Mouse (Mus musculus) thymus, postnatal 4 days (tissue): ENCODE measurements at regions not wholly inside any gene's neighbourhood (a gene's known extent, or its start where the extent isn't known, plus 50 kb on each side); places are given as distances from the start of the nearest gene placed in this dataset.

Experiments
- DNase-seq: peaks from one replicate; pipeline ENCODE4 v3.0.0; 2021

DNA sequence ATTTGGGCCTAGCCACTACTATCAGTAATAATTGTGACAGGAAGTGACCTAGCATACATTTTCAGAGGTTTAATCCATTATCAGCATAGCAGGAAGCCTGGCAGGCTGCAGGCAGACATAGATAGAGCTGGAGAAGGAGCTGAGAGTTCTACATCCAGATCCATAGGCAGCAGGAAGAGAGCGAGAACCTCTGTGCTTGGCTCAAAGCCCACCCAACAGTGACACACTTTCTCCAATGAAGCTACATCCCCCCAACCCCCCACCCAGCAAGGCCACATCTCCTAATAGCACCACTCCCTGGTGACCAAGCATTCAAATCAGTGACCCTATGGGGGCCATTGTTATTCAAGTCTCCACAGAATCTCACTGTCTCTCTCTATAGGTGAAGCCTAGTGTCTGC, 79.4 kb downstream of the Enc1 start:
- DNase-seq: no peak

DNA sequence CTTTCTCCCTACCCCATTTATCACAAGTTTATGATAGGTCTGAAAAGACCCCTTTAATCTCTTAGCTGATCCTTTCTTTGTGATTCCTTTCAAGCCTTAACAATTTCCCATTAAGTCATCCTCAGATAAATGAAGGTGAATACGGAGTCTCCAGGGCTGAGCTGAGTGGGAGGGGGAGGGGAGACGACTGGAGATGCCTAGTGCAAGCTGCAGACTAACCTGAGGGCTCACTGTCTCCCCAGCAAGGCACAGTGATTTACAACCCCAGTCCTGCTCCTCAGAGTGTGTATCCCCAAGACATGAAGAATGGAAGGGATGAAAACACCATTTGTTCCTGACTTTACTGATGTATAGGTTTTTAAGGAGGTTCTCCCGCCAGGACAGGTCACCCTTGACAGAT, 76.7 kb downstream of the Enc1 start:
- DNase-seq: no peak

DNA sequence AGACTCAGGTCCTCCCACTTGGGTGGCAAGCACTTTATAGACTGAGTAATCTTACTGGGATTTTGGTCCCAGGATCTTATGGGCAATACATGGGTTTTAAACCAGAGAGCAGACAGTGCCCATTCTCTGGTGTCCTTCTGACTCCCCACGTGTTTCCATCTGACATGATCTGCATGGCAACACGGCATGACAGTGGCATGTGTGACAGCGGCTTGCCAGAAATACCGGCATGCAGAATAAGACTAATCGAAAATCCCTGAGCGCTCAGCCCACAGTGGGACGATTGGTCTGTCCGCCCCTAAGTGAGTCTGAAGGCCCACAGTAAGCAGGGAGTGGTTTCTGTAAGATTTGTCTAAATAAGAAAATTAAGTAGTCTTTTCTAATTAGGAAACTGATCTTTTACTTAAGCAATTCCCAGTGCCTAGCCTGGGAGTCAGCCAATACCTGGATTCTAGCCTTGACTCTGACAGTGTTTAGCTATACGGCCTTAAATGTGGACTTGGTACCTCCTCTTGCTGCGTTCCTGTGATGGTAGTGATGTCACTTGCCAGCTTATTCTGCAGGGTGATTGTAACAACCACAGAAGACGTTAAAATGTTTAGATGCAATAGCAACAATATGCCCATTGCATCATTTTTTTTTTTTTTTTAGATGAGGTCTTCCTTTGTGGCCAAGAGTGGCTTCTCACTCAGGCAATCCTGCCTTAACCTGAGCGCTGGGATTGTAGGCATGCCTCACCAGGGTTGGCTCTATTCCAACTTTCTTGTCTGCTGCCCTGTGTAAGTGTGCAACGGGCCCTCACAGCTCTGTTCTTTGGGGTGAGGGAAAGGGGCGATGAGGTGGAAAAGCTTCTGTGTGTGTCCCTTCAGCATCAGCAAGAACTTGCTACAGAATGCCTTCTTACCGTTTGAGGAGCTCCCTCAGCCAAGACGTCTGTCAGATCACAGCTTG, 71.8 kb downstream of the Enc1 start:
- DNase-seq: no peak

DNA sequence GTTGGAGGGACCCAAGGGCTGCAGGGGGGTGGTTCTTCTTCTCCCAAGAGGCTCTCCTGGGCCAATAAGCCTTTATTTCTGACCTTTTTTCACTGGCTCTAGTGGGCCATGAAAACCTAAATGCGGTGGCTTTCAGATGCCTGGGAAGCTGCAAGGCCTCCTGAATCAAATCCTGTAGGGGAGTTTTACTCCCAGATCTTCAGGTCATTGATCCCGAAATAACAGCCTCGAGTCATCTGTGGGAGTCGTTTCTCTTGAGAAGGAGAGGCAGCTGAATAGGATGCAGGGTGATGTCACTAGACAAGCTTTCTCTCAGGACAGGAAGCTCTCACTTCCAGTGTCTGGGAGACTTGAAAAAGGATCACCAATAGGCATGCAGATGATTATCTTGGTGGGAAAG, 70.4 kb downstream of the Enc1 start:
- no peak for DNase-seq

DNA sequence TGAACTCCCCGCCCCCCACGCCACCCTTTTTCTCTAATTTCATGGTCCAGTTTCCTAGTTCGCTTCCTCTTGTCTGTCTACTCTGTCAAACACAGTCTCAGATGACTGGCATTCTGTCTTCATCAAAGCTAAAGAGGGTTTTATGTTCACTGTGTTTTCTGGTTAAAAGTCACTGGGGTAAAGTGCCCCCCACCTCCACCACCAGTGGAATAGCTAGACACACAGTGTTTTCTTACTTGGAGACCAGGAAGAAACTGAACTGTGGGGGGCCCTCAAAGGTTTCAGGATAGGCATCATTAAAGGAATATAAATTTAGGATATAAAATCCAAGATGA, 69.9 kb downstream of the Enc1 start:
- no peak for DNase-seq

DNA sequence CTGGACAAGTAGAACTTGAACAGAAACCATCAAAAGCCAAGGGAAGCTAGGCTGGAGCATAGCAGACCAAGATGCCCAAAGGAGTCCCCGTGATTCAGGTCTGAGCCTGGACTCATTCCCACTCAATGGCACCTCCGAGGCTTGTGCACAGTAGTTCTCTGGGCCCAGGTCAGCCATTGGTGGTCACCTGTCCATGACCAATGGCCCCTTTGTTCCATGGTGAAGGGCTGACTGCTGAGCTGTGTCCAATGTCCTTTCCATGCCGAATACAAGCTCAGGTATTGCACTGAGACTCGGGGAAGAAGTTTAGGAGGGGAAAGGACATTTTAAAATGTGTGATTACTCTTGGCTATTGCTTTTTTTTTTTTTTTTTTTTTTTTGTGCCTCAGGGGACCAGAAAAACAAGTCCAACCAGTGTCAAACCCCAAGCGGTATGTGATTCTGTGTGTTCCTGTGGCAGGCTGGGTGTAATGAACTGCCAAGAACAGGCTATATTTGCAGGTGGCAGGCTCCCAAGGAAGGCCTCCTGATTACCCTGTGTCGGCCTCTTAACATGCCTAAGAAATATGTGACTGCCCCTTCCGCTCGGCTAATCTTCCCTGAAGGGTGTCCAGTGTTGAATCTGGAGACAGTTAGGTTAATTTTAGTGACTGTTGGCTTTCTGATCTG, 69.4 kb downstream of the Enc1 start:
- no peak for DNase-seq

DNA sequence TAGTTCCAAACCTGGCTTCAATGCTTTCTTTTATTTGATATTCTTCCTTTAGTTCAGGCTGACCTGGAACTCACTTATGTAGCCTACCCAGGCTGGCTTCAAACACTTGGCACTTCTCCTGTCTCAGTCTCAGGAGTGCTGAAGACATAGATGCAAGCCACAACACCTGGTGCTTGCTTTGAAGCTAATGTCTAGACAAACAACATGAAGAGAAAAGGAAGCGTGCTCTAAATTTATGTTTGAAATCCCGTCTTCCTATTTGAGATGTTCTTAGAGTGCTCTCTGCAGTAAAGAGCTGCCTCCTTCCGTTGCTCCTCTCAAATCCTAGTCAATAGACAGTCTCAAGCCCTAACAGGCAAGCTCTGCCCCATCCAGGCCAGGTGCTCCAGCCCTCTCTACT, 68.5 kb downstream of the Enc1 start:
- peak; percentile 34 for DNase-seq

DNA sequence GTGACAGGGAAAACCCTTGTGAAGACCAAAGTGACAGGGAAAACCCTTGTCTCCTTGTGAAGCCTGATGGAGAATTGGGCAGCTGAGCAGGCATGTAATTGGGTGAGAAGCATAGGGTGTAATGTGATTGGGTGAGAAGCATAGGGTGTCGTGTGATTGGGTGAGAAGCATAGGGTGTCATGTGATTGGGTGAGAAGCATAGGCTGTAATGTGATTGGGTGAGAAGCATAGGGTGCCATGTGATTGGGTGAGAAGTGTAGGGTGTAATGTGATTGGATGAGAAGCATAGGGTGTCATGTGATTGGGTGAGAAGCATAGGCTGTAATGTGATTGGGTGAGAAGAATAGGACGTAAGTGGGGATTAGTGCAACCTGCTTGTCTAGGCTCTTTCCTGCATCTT, 67.5 kb downstream of the Enc1 start:
- DNase-seq: no peak
